Mouse (Mus musculus) lung, postnatal 4 days (tissue): ENCODE results near the gene Gm6370.
"Not testable (repeated sequence)": the region's sequence is repeated elsewhere in the genome, so short reads cannot be mapped to it uniquely, and the experiment has no call there.

Experiments used
- DNase-seq, 2 experiments: peaks; one replicate each; pipeline ENCODE4 v3.0.0; 2021

The Gm6370 gene

GRCm38 (mm10) chr5:146491063-146491462 lies at the start of gene Gm6370:
Gene Gm6370 (plus strand): TSS chr5:146491363.
- DNase-seq, result not testable (repeated sequence)

- no peak for DNase-seq
Measured at GRCm38 (mm10) chr5:146442767-146443166, 48.4 kb upstream of the Gm6370 start.

- DNase-seq, result no peak
Measured at GRCm38 (mm10) chr5:146446633-146447032, 44.5 kb upstream of the Gm6370 start.

- no peak for DNase-seq
Measured at GRCm38 (mm10) chr5:146451592-146452254, 39.4 kb upstream of the Gm6370 start.

GRCm38 (mm10) chr5:146453556-146453955 lies 37.6 kb upstream of the Gm6370 start:
- DNase-seq, result no peak

GRCm38 (mm10) chr5:146461612-146462011 lies 29.6 kb upstream of the Gm6370 start:
- DNase-seq, result no peak

GRCm38 (mm10) chr5:146466663-146467062 lies 24.5 kb upstream of the Gm6370 start:
- DNase-seq, result no peak

GRCm38 (mm10) chr5:146468311-146468710 lies 22.9 kb upstream of the Gm6370 start:
- DNase-seq, result no peak

- no peak for DNase-seq
Measured at GRCm38 (mm10) chr5:146470821-146471220, 20.3 kb upstream of the Gm6370 start.

GRCm38 (mm10) chr5:146471311-146471710 lies 19.9 kb upstream of the Gm6370 start:
- no peak for DNase-seq

- no peak for DNase-seq
Measured at GRCm38 (mm10) chr5:146471821-146472220, 19.3 kb upstream of the Gm6370 start.

GRCm38 (mm10) chr5:146479564-146479963 lies 11.6 kb upstream of the Gm6370 start:
- DNase-seq, result peak in 1 of 2 experiments; percentile 11

- not testable (repeated sequence) for DNase-seq
Measured at GRCm38 (mm10) chr5:146481665-146482064, 9.5 kb upstream of the Gm6370 start, which contains the start of gene Gm6408. Gene Gm6408 (plus strand): TSS chr5:146481965.

- DNase-seq, result peak in 1 of 2 experiments; percentile 26
Measured at GRCm38 (mm10) chr5:146488959-146489358, 2.2 kb upstream of the Gm6370 start.

GRCm38 (mm10) chr5:146502099-146502498 lies 10.9 kb downstream of the Gm6370 start, which contains the start of gene 4930449I24Rik:
Gene 4930449I24Rik (plus strand): TSS chr5:146502399.
- DNase-seq, result not testable (repeated sequence)

GRCm38 (mm10) chr5:146513823-146514222 lies 22.7 kb downstream of the Gm6370 start, which contains the start of gene Gm3402:
Gene Gm3402 (plus strand): TSS chr5:146514123.
- not testable (repeated sequence) for DNase-seq

GRCm38 (mm10) chr5:146525501-146525900 lies 34.3 kb downstream of the Gm6370 start, which contains the start of gene Gm3404:
Gene Gm3404 (plus strand): TSS chr5:146525801.
- peak in 1 of 2 experiments; percentile 12 for DNase-seq

- not testable (repeated sequence) for DNase-seq
Measured at GRCm38 (mm10) chr5:146537347-146537746, 46.2 kb downstream of the Gm6370 start, which contains the start of gene Gm3409. Gene Gm3409 (plus strand): TSS chr5:146537647.
